Comparison of ENCODE assay signal across 28 mouse cellular contexts in the genomic region with DNA sequence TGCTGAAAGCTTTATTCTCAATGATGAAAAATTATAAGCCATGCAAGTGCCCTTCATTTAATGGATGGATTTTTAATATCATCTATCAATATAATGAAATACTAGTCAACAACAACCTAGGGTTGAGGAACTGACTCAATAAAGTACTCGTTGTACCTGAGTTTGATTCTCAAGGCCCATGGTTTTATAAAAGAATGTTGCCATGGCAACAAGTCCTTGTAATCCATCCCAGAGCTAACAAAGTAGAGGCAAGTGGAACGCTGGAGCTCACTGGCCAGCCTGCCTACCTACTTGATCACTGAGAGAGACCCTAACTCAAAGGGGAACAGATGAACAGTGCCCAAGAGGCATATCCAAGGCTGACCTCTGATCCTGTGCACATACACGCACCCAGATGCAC. TPM values are rescaled to one million over a fixed set of nuclear protein-coding genes. Genes with fewer than 3 reads are reported as not detected.
"Had no signal": no experiment of that assay in that cellular context is flagged by ENCODE, and none has a peak within 500 bp of the region (broad histone marks: within the 10 kb centered on the region; RNA-seq: fewer than 3 reads in every experiment).

No protein-coding gene starts in this region.

- H3K4me1 ChIP-seq: megakaryocyte, embryonic 14.5 days had no signal

- H3K36me3 ChIP-seq: limb, embryonic 12.5 days; limb, embryonic 15.5 days had no signal

- H3K27ac ChIP-seq: limb, embryonic 12.5 days; limb, embryonic 15.5 days; liver, embryonic 14.5 days had no signal

- H3K9ac ChIP-seq: limb, embryonic 12.5 days; limb, embryonic 15.5 days; liver, embryonic 14.5 days; liver, postnatal 0 days; lung, embryonic 14.5 days had no signal

- H3K4me3 ChIP-seq: limb, embryonic 12.5 days; limb, embryonic 15.5 days; megakaryocyte, embryonic 14.5 days had no signal

- DNase-seq: kidney, adult 9 months; kidney, postnatal 14 days; kidney, postnatal 4 days; left cerebral cortex, postnatal 4 days; liver, postnatal 0 days; lung, embryonic 14.5 days; lung, postnatal 10 days; lung, postnatal 36 days; thymus, postnatal 25 days had no signal

- ATAC-seq: liver, postnatal 0 days; midbrain, embryonic 16.5 days had no signal

- H3K4me2 ChIP-seq: limb, embryonic 12.5 days; limb, embryonic 15.5 days; liver, embryonic 11.5 days; lung, embryonic 14.5 days; midbrain, embryonic 11.5 days had no signal

- H3K9me3 ChIP-seq: limb, embryonic 12.5 days; limb, embryonic 15.5 days; megakaryocyte, embryonic 14.5 days had no signal

RNA-seq across cellular contexts. Expression of gene Krtap17-1, which starts 3.2 kb away (rescaled TPM):
- total RNA-seq: layer of hippocampus, adult 18-20 months; layer of hippocampus, postnatal 14 days; left cerebral cortex, adult 8-10 months; left cerebral cortex, postnatal 14 days; left cerebral cortex, postnatal 4 days had no signal
- polyA plus RNA-seq: kidney, embryonic 16.5 days; liver, embryonic 11.5 days; liver, embryonic 14.5 days; liver, postnatal 0 days; midbrain, embryonic 11.5 days; neural tube, embryonic 11.5 days; small intestine, adult 2 months; spleen, adult 2 months; stomach, embryonic 16.5 days; thymus, postnatal 0 days had no signal

RNA-seq across cellular contexts. Expression of gene Krtap16-1, which starts 4.2 kb away (rescaled TPM):
- total RNA-seq: layer of hippocampus, adult 18-20 months; layer of hippocampus, postnatal 14 days; left cerebral cortex, adult 8-10 months; left cerebral cortex, postnatal 14 days; left cerebral cortex, postnatal 4 days had no signal
- polyA plus RNA-seq: kidney, embryonic 16.5 days; limb, embryonic 12.5 days; limb, embryonic 15.5 days; liver, embryonic 11.5 days; liver, embryonic 14.5 days; liver, postnatal 0 days; lung, embryonic 14.5 days; midbrain, embryonic 11.5 days; midbrain, embryonic 16.5 days; small intestine, adult 2 months; spleen, adult 2 months; stomach, embryonic 16.5 days; thymus, postnatal 0 days had no signal

RNA-seq across cellular contexts. Expression of gene Krtap29-1, which starts 11.7 kb away (rescaled TPM):
- total RNA-seq: layer of hippocampus, adult 18-20 months; layer of hippocampus, postnatal 14 days; left cerebral cortex, adult 8-10 months; left cerebral cortex, postnatal 14 days; left cerebral cortex, postnatal 4 days had no signal
- polyA plus RNA-seq: kidney, embryonic 16.5 days; limb, embryonic 12.5 days; limb, embryonic 15.5 days; liver, embryonic 11.5 days; liver, embryonic 14.5 days; liver, postnatal 0 days; lung, embryonic 14.5 days; midbrain, embryonic 11.5 days; midbrain, embryonic 16.5 days; neural tube, embryonic 11.5 days; neural tube, embryonic 14.5 days; small intestine, adult 2 months; spleen, adult 2 months; stomach, embryonic 16.5 days; testis, adult 2 months; thymus, postnatal 0 days had no signal

RNA-seq across cellular contexts. Expression of gene Krt33a, which starts 25.4 kb away (rescaled TPM):
- total RNA-seq: layer of hippocampus, adult 18-20 months; layer of hippocampus, postnatal 14 days; left cerebral cortex, adult 8-10 months; left cerebral cortex, postnatal 14 days had no signal
- polyA plus RNA-seq: kidney, embryonic 16.5 days; limb, embryonic 12.5 days; liver, embryonic 11.5 days; liver, embryonic 14.5 days; liver, postnatal 0 days; lung, embryonic 14.5 days; midbrain, embryonic 11.5 days; midbrain, embryonic 16.5 days; neural tube, embryonic 11.5 days; neural tube, embryonic 14.5 days; small intestine, adult 2 months; spleen, adult 2 months; testis, adult 2 months had no signal

RNA-seq across cellular contexts. Expression of gene Krt33b, which starts 39.1 kb away (rescaled TPM):
- total RNA-seq: layer of hippocampus, adult 18-20 months; layer of hippocampus, postnatal 14 days; left cerebral cortex, adult 8-10 months; left cerebral cortex, postnatal 14 days; left cerebral cortex, postnatal 4 days had no signal
- polyA plus RNA-seq: liver, embryonic 11.5 days; liver, embryonic 14.5 days; liver, postnatal 0 days; lung, embryonic 14.5 days; midbrain, embryonic 11.5 days; neural tube, embryonic 11.5 days; neural tube, embryonic 14.5 days; small intestine, adult 2 months; spleen, adult 2 months; testis, adult 2 months had no signal
